Mouse (Mus musculus): ENCODE data around the gene Ap1s1.

- TF ChIP-seq CTCF (IDR thresholded peaks at IDR 0.05; ENCODE audit: low read depth) (no peak), EP300 (IDR thresholded peaks at IDR 0.05; ENCODE audit: low read depth) (no peak)
Observed at GRCm38 (mm10) chr5:136987934-136988271, 58.0 kb downstream of the Ap1s1 start, which contains the start of gene Znhit1.
